In the genomic region with DNA sequence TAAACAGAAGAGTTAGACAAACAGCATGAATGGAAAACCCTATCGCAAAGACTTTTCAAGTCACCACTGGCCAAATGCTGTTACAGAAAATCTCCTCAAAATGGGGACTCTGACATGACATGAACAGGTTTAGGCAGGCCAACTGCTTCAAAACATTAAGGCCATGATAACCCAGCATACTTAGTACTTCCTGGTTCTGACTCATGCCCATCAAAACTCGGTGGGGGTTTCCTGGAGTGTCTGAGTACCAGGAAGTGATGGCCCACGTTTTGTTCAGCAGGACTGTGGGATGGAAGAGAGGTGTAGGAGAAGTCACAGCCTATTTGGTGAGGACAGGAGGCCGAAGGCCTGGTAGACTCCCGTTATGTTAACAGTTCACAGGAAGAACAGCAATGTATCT, we compare ENCODE assay signal across 12 mouse cellular contexts.
"Had no signal": no experiment of that assay in that cellular context is flagged by ENCODE, and none has a peak within 500 bp of the region (broad histone marks: within the 10 kb centered on the region; RNA-seq: fewer than 3 reads in every experiment).

No protein-coding gene starts in this region.

- DNase-seq: kidney, postnatal 14 days; kidney, postnatal 4 days; left cerebral cortex, postnatal 4 days; liver, postnatal 0 days; lung, embryonic 14.5 days; retina, postnatal 1 day; thymus, adult 2 months; thymus, postnatal 14 days; thymus, postnatal 4 days had no signal

- ATAC-seq: liver, postnatal 0 days; lung, postnatal 0 days; midbrain, embryonic 13.5 days; midbrain, embryonic 16.5 days had no signal
